Mouse (Mus musculus) midbrain, embryonic 15.5 days (tissue): ENCODE results near the gene Nup155. TPM values are rescaled to one million over a fixed set of nuclear protein-coding genes. Genes with fewer than 3 reads are reported as not detected.

ENCODE experiments used
- ATAC-seq: fragments of 200-750 bp; cut with Nextera tagmentation; replicated peaks from 2 replicates; pipeline ENCODE4 v1.8.0; 2017; ENCODE audit warnings: moderate TSS enrichment
- H3K27ac ChIP-seq: fragments of 300-500 bp; sonication (generic); 2 replicates; pipeline ENCODE4 v1.5.1; 2015; ENCODE audit warnings: mild to moderate bottlenecking, inconsistent platforms
- H3K27me3 ChIP-seq: fragments of 300-500 bp; sonication (generic); replicated peaks from 2 replicates; pipeline ENCODE4 v1.6.1; 2015; ENCODE audit warnings: inconsistent platforms
- H3K36me3 ChIP-seq: fragments of 300-500 bp; sonication (generic); replicated peaks from 2 replicates; pipeline ENCODE4 v1.6.1; 2015; ENCODE audit warnings: inconsistent platforms
- H3K4me1 ChIP-seq: fragments of 300-500 bp; sonication (generic); 2 replicates; pipeline ENCODE4 v1.6.1; 2015; ENCODE audit warnings: inconsistent platforms
- H3K4me2 ChIP-seq: fragments of 300-500 bp; sonication (generic); 2 replicates; pipeline ENCODE4 v1.6.1; 2015; ENCODE audit warnings: inconsistent platforms, mild to moderate bottlenecking, moderate library complexity
- H3K4me3 ChIP-seq: fragments of 300-500 bp; sonication (generic); 2 replicates; pipeline ENCODE4 v1.5.1; 2015; ENCODE audit warnings: mild to moderate bottlenecking, inconsistent platforms
- H3K9ac ChIP-seq: fragments of 300-500 bp; sonication (generic); 2 replicates; pipeline ENCODE4 v1.6.1; 2015; ENCODE audit warnings: mild to moderate bottlenecking, inconsistent platforms
- H3K9me3 ChIP-seq: fragments of 300-500 bp; sonication (generic); 2 replicates; pipeline ENCODE4 v1.6.1; 2016; ENCODE audit warnings: inconsistent platforms
- WGBS: fragments of 180-500 bp; shearing (Covaris S2); methylation state at CpG from one replicate; pipeline ENCODE4 v1.1.7; 2015; ENCODE audit warnings: mixed read lengths; 5-methylcytosine and 5-hydroxymethylcytosine counted together
- polyA plus RNA-seq: library from polyadenylated mRNA; unstranded; fragments of >200 nt; fragmentation: Nextera tagmentation; extraction: Ambion mirVana; gene quantifications from 2 replicates; pipeline ENCODE4 v1.2.1, GENCODE M21; 2015

Nup155 gene
- polyA plus RNA-seq, 1 experiment from 2014 or later, result 11.4 TPM

DNA sequence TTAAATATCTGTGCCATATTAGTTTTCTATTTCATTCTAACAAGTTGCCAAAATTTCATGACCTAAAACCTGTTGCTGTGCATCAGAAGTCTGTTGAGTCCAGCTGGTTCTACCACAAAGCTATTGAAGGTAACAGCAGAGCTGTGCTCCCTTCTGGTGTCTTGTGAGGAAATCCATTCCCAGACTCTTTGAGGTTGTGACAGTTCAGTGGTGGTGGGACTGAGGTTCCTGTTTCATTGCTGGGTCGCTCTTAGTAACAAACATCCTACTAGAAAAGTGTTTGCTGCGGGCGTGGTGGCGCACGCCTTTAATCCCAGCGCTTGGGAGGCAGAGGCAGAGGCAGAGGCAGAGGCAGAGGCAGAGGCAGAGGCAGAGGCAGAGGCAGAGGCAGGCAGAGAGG lies 99.3 kb downstream of the Nup155 start:
- Histone ChIP-seq H3K27me3 (no peaks in the 10 kb centered on the region), H3K36me3 (peaks cover 55% of the 10 kb centered on the region), H3K9ac (no peak overlapping the region), H3K27ac (no peak overlapping the region), H3K4me3 (no peak overlapping the region), H3K4me1 (no peaks in the 10 kb centered on the region), H3K4me2 (no peak overlapping the region), H3K9me3 (no peaks in the 10 kb centered on the region)
- WGBS, result 91% methylated on average over 6 of the region's 6 CpGs
- ATAC-seq, result no peak

Other genes starting within 250 kb of the Nup155 start
- gene Wdr70, start 10.1 kb upstream of the Nup155 start, polyA plus RNA-seq, result 68.8 and 73.1 TPM in 2 replicates
- gene Cplane1, start 59.8 kb downstream of the Nup155 start, polyA plus RNA-seq, result 17.2 and 18.1 TPM in 2 replicates